Mouse (Mus musculus) embryonic fibroblast, embryonic 13.5 days (primary cell): ENCODE data around the gene Lclat1. TPM values are rescaled to one million over a fixed set of nuclear protein-coding genes. Genes with fewer than 3 reads are reported as not detected.
"Not testable (repeated sequence)": the region's sequence is repeated elsewhere in the genome, so short reads cannot be mapped to it uniquely, and the experiment has no call there.

ENCODE experiments used
- H3K27ac ChIP-seq: 2 replicates; pipeline ENCODE4 v1.5.1; 2012; ENCODE audit warnings: low read length, control low read depth, inconsistent platforms; ENCODE audit not compliant: insufficient read depth
- H3K4me1 ChIP-seq: 2 replicates; pipeline ENCODE4 v1.6.1; 2011; ENCODE audit warnings: low read length; ENCODE audit not compliant: control insufficient read depth, insufficient read depth
- H3K4me3 ChIP-seq: 2 replicates; pipeline ENCODE4 v1.5.1; 2011; ENCODE audit warnings: mild to moderate bottlenecking, control low read depth, low read length; ENCODE audit not compliant: insufficient read depth
- CTCF ChIP-seq: IDR thresholded peaks from 2 replicates; pipeline ENCODE4 v1.5.1; 2011; ENCODE audit warnings: mild to moderate bottlenecking, control low read depth, low read length, moderate library complexity, borderline replicate concordance; ENCODE audit not compliant: insufficient read depth
- POLR2A ChIP-seq: IDR thresholded peaks from 2 replicates; pipeline ENCODE4 v1.6.1; 2011; ENCODE audit warnings: low read depth, mild to moderate bottlenecking, control low read depth, low read length, moderate library complexity
- polyA plus RNA-seq: library from polyadenylated mRNA; stranded (reverse); fragments of >200 nt; gene quantifications from 2 replicates; pipeline ENCODE4 v1.2.4, GENCODE M21; 2011; ENCODE audit warnings: low read depth; ENCODE audit not compliant: missing spikeins, insufficient read length

Lclat1 gene
- polyA plus RNA-seq, 1 experiment, result 73.4 TPM

- no peak for TF ChIP-seq CTCF
- Histone ChIP-seq H3K27ac (peak overlapping the region; percentile 37; the same call in 1 of the 2 replicates), H3K4me3 (no peak overlapping the region), H3K4me1 (no peaks in the 10 kb centered on the region; the same call in 1 of the 2 replicates)
Measured at GRCm38 (mm10) chr17:73246036-73246435, 138.3 kb downstream of the Lclat1 start.

- no peak overlapping the region for H3K4me3 ChIP-seq
- TF ChIP-seq POLR2A, result no peak
- no peak for TF ChIP-seq CTCF
- H3K4me1 ChIP-seq, result peaks cover 6% of the 10 kb centered on the region
- H3K27ac ChIP-seq, result no peak overlapping the region
Measured at GRCm38 (mm10) chr17:73246926-73247325, 139.1 kb downstream of the Lclat1 start.

- TF ChIP-seq POLR2A (no peak), CTCF (no peak)
- H3K4me3 ChIP-seq, result no peak overlapping the region
- peaks cover 6% of the 10 kb centered on the region for H3K4me1 ChIP-seq
- H3K27ac ChIP-seq, result no peak overlapping the region
Measured at GRCm38 (mm10) chr17:73247758-73248157, 140.0 kb downstream of the Lclat1 start.

GRCm38 (mm10) chr17:73250488-73251141 is 142.8 kb downstream of the Lclat1 start:
- Histone ChIP-seq H3K4me3 (no peak overlapping the region), H3K27ac (no peak overlapping the region), H3K4me1 (peaks cover 6% of the 10 kb centered on the region)
- TF ChIP-seq POLR2A (no peak), CTCF (no peak)

- TF ChIP-seq CTCF, result no peak
- TF ChIP-seq POLR2A, result 0 out of 2 replicates have a peak, but pooled peaks have one; percentile 18
- H3K4me1 ChIP-seq, result peaks cover 6% of the 10 kb centered on the region
- no peak overlapping the region for H3K4me3 ChIP-seq
- H3K27ac ChIP-seq, result peak overlapping the region; percentile 73
Measured at GRCm38 (mm10) chr17:73251142-73251502, 143.3 kb downstream of the Lclat1 start.

GRCm38 (mm10) chr17:73251812-73252608 is 144.2 kb downstream of the Lclat1 start:
- TF ChIP-seq CTCF (no peak), POLR2A (no peak)
- peaks cover 6% of the 10 kb centered on the region; the same call in 1 of the 2 replicates for H3K4me1 ChIP-seq
- no peak overlapping the region for H3K4me3 ChIP-seq
- H3K27ac ChIP-seq, result peak overlapping the region; percentile 73

- Histone ChIP-seq H3K4me1 (peaks cover 6% of the 10 kb centered on the region; the same call in 1 of the 2 replicates), H3K4me3 (no peak overlapping the region), H3K27ac (peak overlapping the region; percentile 46)
- TF ChIP-seq CTCF (no peak), POLR2A (no peak)
Measured at GRCm38 (mm10) chr17:73253291-73253969, 145.6 kb downstream of the Lclat1 start.

- Histone ChIP-seq H3K27ac (no peak overlapping the region), H3K4me3 (no peak overlapping the region), H3K4me1 (peaks cover 6% of the 10 kb centered on the region; the same call in 1 of the 2 replicates)
- TF ChIP-seq CTCF (no peak), POLR2A (no peak)
Measured at GRCm38 (mm10) chr17:73255801-73256200, 148.0 kb downstream of the Lclat1 start.

- Histone ChIP-seq H3K4me3 (no peak overlapping the region), H3K4me1 (peaks cover 5% of the 10 kb centered on the region), H3K27ac (no peak overlapping the region)
- TF ChIP-seq POLR2A (no peak), CTCF (no peak)
Measured at GRCm38 (mm10) chr17:73258620-73259019, 150.8 kb downstream of the Lclat1 start.

- H3K4me3 ChIP-seq, H3K27ac ChIP-seq, H3K4me1 ChIP-seq: not testable (repeated sequence)
Measured at GRCm38 (mm10) chr17:73259258-73259657, 151.5 kb downstream of the Lclat1 start.
